Mouse (Mus musculus) v-Abl transformed pro-B cells (cell line): ENCODE results near the gene Slc4a5.

Source experiments
- in situ Hi-C, 2 experiments: fragments of 400-800 bp; cut with MboI; formaldehyde crosslinking; loops; one replicate each; pipeline ENCODE4 v1.15.1; 2025; ENCODE audit not compliant: unreplicated experiment in 2 of 2

Gene Slc4a5

GRCm38 (mm10) chr6:83219814-83220213 is at the start of gene Slc4a5:
Gene Slc4a5 (plus strand): TSS chr6:83219828.
- in situ Hi-C loops = loop anchor here in 1 of 2 experiments (10.0 kb wide), 1 partner anchor 295 kb away; no protein-coding TSS in a partner anchor

GRCm38 (mm10) chr6:83169872-83170271 is 49.8 kb upstream of the Slc4a5 start:
- in situ Hi-C loops = loop anchor here (5.0 to 10.0 kb wide), 3 partner anchors 97 to 415 kb away; no protein-coding TSS in a partner anchor

- in situ Hi-C loops = loop anchor here in 1 of 2 experiments (10.0 kb wide), 1 partner anchor 256 kb away; no protein-coding TSS in a partner anchor
Measured at GRCm38 (mm10) chr6:83171063-83171462, 48.6 kb upstream of the Slc4a5 start.

- in situ Hi-C loops = loop anchor here in 1 of 2 experiments (10.0 kb wide), 1 partner anchor 258 kb away; no protein-coding TSS in a partner anchor
Measured at GRCm38 (mm10) chr6:83172240-83172920, 47.2 kb upstream of the Slc4a5 start.

- in situ Hi-C loops = loop anchor here in 1 of 2 experiments (10.0 kb wide), 1 partner anchor 261 kb away; no protein-coding TSS in a partner anchor
Measured at GRCm38 (mm10) chr6:83175996-83176395, 43.6 kb upstream of the Slc4a5 start.

GRCm38 (mm10) chr6:83179390-83180117 is 40.1 kb upstream of the Slc4a5 start:
- in situ Hi-C loops = loop anchor here in 1 of 2 experiments (10.0 kb wide), 1 partner anchor 265 kb away; no protein-coding TSS in a partner anchor

- in situ Hi-C loops = no loop called here
Measured at GRCm38 (mm10) chr6:83180605-83181004, 39.0 kb upstream of the Slc4a5 start.

- in situ Hi-C loops = no loop called here
Measured at GRCm38 (mm10) chr6:83184858-83185435, 34.7 kb upstream of the Slc4a5 start.

- in situ Hi-C loops = no loop called here
Measured at GRCm38 (mm10) chr6:83185895-83186861, 33.5 kb upstream of the Slc4a5 start.

GRCm38 (mm10) chr6:83186946-83187345 is 32.7 kb upstream of the Slc4a5 start:
- in situ Hi-C loops = no loop called here

- in situ Hi-C loops = no loop called here
Measured at GRCm38 (mm10) chr6:83193571-83193970, 26.1 kb upstream of the Slc4a5 start.

GRCm38 (mm10) chr6:83197345-83198004 is 22.2 kb upstream of the Slc4a5 start:
- in situ Hi-C loops = no loop called here

GRCm38 (mm10) chr6:83203320-83203719 is 16.3 kb upstream of the Slc4a5 start:
- in situ Hi-C loops = no loop called here

- in situ Hi-C loops = no loop called here
Measured at GRCm38 (mm10) chr6:83205851-83206250, 13.8 kb upstream of the Slc4a5 start.

GRCm38 (mm10) chr6:83206321-83206720 is 13.3 kb upstream of the Slc4a5 start:
- in situ Hi-C loops = no loop called here

GRCm38 (mm10) chr6:83207361-83208049 is 12.1 kb upstream of the Slc4a5 start:
- in situ Hi-C loops = no loop called here

- in situ Hi-C loops = no loop called here
Measured at GRCm38 (mm10) chr6:83208050-83208400, 11.6 kb upstream of the Slc4a5 start.

- in situ Hi-C loops = loop anchor here in 1 of 2 experiments (10.0 kb wide), 1 partner anchor 304 kb away; no protein-coding TSS in a partner anchor
Measured at GRCm38 (mm10) chr6:83210495-83210894, 9.1 kb upstream of the Slc4a5 start.

GRCm38 (mm10) chr6:83211526-83211925 is 8.1 kb upstream of the Slc4a5 start:
- in situ Hi-C loops = loop anchor here in 1 of 2 experiments (10.0 kb wide), 1 partner anchor 303 kb away; no protein-coding TSS in a partner anchor
